Mouse (Mus musculus): ENCODE measurements around the gene Smg6. TPM values are rescaled to one million over a fixed set of nuclear protein-coding genes. Genes with fewer than 3 reads are reported as not detected.

Smg6 gene
- polyA plus RNA-seq, 1 experiment = 25.3 TPM

DNA sequence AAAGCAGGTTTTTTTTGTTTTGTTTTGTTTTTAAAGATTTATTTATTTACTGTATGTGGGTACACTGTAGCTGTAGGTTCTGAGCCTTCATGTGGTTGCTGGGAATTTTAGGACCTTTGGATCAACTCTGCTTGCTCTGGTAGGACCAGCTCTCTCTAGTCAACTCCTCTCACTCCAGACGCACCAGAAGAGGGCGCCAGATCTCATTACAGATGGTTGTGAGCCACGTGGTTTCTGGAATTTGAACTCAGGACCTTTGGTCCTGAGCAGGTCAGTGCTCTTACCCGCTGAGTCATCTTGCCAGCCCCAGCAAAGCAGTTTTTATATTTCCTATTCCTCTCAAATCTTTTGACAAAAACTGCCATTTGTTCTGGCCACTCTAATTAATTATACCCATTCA lies 1.5 kb upstream of the Smg6 start:
- no peak overlapping the region for H3K27ac ChIP-seq (ENCODE audit: insufficient read depth, low read length)
- H3K36me3 ChIP-seq (ENCODE audit: control insufficient read depth, insufficient read depth, low read length, poor library complexity, severe bottlenecking) = peaks cover 2% of the 10 kb centered on the region; the same call in 1 of the 2 replicates
- no peak overlapping the region for H3K4me3 ChIP-seq (ENCODE audit: low read depth, low read length)
- H3K4me1 ChIP-seq (ENCODE audit: control insufficient read depth, insufficient read depth, low read length) = no peaks in the 10 kb centered on the region
- H3K27me3 ChIP-seq (ENCODE audit: control insufficient read depth, insufficient read depth, low read length, poor library complexity, severe bottlenecking) = no peaks in the 10 kb centered on the region
- no peak for TF ChIP-seq POLR2A (IDR thresholded peaks at IDR 0.05; ENCODE audit: insufficient read depth, low read length)
- TF ChIP-seq CTCF (IDR thresholded peaks at IDR 0.05; ENCODE audit: low read depth, low read length) = peak; percentile 63
- TF ChIP-seq EP300 (IDR thresholded peaks at IDR 0.05; ENCODE audit: insufficient read depth, low read depth, low read length) = no peak
- H3K9me3 ChIP-seq (replicated peaks; ENCODE audit: control insufficient read depth, insufficient read depth, low read length, poor library complexity, severe bottlenecking) = no peaks in the 10 kb centered on the region
- no peak overlapping the region; the same call in 1 of the 2 replicates for H3K9ac ChIP-seq (ENCODE audit: low read depth, poor library complexity, severe bottlenecking)

DNA sequence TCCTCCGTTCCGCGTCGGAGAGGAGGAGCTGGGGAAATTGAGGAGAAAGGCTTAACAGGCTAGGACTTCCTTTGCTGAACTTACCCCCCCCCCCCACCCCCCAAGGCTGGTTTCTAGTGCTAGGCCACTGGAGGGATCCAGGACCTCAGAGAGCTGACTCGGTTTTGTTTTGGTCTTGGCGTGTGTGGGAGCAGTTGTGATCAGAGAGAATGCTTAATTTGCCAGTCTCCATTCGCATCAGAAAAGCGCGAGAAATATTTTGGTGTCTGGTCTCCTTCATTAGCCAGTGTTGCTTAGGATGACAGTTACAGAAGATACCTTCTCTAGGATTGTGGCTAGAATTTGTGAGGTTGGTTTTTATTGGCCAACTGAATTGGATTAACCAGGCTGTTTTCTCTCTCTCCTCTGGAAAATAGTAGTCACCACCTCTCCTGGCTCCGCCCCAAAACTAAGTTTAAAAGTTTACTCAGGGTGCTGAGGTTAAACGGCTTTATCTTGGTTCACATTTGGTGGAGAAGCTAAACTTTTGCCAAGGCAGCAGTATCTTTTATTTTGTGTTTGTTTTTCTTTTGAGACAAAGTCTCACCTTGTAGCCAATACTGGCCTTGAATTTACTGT lies 874 bp downstream of the Smg6 start:
- Histone ChIP-seq H3K36me3 (ENCODE audit: control insufficient read depth, insufficient read depth, low read length, poor library complexity, severe bottlenecking) (no peaks in the 10 kb centered on the region), H3K9ac (ENCODE audit: low read depth, poor library complexity, severe bottlenecking) (peak overlapping the region; percentile 75), H3K9me3 (replicated peaks; ENCODE audit: control insufficient read depth, insufficient read depth, low read length, poor library complexity, severe bottlenecking) (no peaks in the 10 kb centered on the region), H3K4me1 (ENCODE audit: control insufficient read depth, insufficient read depth, low read length) (no peaks in the 10 kb centered on the region), H3K4me3 (ENCODE audit: low read depth, low read length) (peak overlapping the region; percentile 79), H3K27me3 (ENCODE audit: control insufficient read depth, insufficient read depth, low read length, poor library complexity, severe bottlenecking) (no peaks in the 10 kb centered on the region), H3K27ac (ENCODE audit: insufficient read depth, low read length) (peak overlapping the region; percentile 52)
- TF ChIP-seq POLR2A (IDR thresholded peaks at IDR 0.05; ENCODE audit: insufficient read depth, low read length) (no peak), EP300 (IDR thresholded peaks at IDR 0.05; ENCODE audit: insufficient read depth, low read depth, low read length) (no peak), CTCF (IDR thresholded peaks at IDR 0.05; ENCODE audit: low read depth, low read length) (no peak)

DNA sequence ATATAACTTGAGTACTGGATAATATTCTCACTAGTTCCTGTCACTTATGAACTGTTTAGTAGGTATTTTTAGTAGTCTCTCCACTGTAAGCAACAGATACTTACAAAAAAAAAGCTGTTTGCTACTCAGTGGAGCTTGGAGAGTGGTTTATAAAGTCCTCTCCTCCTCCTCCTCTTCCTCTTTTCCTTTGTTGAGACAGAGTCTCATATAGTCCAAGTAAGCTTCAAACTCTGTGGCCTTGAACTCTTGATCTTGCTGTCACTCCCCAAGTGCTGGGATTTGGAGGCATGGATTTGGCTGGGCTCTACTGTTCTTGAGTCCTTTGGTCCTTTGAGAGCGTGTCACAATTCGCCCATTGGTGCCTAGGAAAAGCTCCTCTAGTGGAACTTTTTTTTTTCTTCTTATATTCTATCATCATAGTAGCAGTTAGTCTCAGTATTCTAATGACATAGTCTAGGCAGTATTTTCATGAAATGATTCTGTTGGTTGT lies 1.7 kb downstream of the Smg6 start:
- Histone ChIP-seq H3K9me3 (replicated peaks; ENCODE audit: control insufficient read depth, insufficient read depth, low read length, poor library complexity, severe bottlenecking) (no peaks in the 10 kb centered on the region), H3K4me1 (ENCODE audit: control insufficient read depth, insufficient read depth, low read length) (no peaks in the 10 kb centered on the region), H3K27ac (ENCODE audit: insufficient read depth, low read length) (no peak overlapping the region), H3K9ac (ENCODE audit: low read depth, poor library complexity, severe bottlenecking) (no peak overlapping the region), H3K4me3 (ENCODE audit: low read depth, low read length) (no peak overlapping the region), H3K27me3 (ENCODE audit: control insufficient read depth, insufficient read depth, low read length, poor library complexity, severe bottlenecking) (no peaks in the 10 kb centered on the region), H3K36me3 (ENCODE audit: control insufficient read depth, insufficient read depth, low read length, poor library complexity, severe bottlenecking) (0 out of 2 replicates have a peak, but pooled peaks cover 2% of the 10 kb centered on the region)
- TF ChIP-seq POLR2A (IDR thresholded peaks at IDR 0.05; ENCODE audit: insufficient read depth, low read length) (no peak), CTCF (IDR thresholded peaks at IDR 0.05; ENCODE audit: low read depth, low read length) (no peak), EP300 (IDR thresholded peaks at IDR 0.05; ENCODE audit: insufficient read depth, low read depth, low read length) (no peak)

DNA sequence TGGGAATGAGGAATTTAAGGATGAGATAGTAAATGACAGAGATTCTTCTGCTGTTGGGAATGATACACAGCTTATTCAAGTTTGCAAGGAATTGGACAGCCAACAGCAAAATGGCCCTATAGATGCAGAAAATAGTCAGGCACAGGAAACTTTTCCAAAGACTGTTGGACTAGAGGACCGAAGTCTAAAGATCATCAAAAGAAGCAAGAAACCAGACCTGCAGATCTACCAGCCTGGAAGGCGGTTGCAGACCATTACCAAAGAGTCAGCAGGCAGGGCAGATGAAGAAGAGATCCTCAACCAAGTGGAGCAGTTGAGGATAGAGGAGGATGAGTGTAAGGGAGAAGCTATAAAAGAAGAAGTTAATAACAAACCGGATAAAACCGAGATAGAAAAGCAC lies 3.5 kb downstream of the Smg6 start:
- H3K4me3 ChIP-seq (ENCODE audit: low read depth, low read length) = no peak overlapping the region
- TF ChIP-seq EP300 (IDR thresholded peaks at IDR 0.05; ENCODE audit: insufficient read depth, low read depth, low read length) = no peak
- no peak for TF ChIP-seq CTCF (IDR thresholded peaks at IDR 0.05; ENCODE audit: low read depth, low read length)
- TF ChIP-seq POLR2A (IDR thresholded peaks at IDR 0.05; ENCODE audit: insufficient read depth, low read length) = no peak
- H3K9me3 ChIP-seq (replicated peaks; ENCODE audit: control insufficient read depth, insufficient read depth, low read length, poor library complexity, severe bottlenecking) = no peaks in the 10 kb centered on the region
- peaks cover 13% of the 10 kb centered on the region for H3K36me3 ChIP-seq (ENCODE audit: control insufficient read depth, insufficient read depth, low read length, poor library complexity, severe bottlenecking)
- H3K9ac ChIP-seq (ENCODE audit: low read depth, poor library complexity, severe bottlenecking) = no peak overlapping the region
- no peaks in the 10 kb centered on the region for H3K4me1 ChIP-seq (ENCODE audit: control insufficient read depth, insufficient read depth, low read length)
- no peak overlapping the region for H3K27ac ChIP-seq (ENCODE audit: insufficient read depth, low read length)
- H3K27me3 ChIP-seq (ENCODE audit: control insufficient read depth, insufficient read depth, low read length, poor library complexity, severe bottlenecking) = no peaks in the 10 kb centered on the region

DNA sequence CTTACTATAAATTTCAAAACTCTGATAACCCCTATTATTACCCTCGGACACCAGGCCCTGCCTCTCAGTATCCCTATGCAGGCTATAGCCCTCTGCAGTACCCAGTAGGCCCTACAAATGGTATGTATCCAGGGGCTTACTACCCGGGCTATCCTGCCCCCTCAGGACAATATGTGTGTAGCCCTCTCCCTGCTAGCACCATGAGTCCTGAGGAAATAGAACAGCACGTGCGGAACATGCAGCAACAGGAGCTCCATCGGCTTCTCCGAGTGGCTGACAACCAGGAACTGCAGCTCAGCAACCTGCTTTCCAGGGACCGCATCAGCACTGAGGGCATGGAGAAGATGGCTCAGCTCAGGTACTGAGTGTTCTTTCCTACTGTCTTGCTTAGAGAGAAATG lies 4.8 kb downstream of the Smg6 start:
- TF ChIP-seq EP300 (IDR thresholded peaks at IDR 0.05; ENCODE audit: insufficient read depth, low read depth, low read length) = no peak
- TF ChIP-seq CTCF (IDR thresholded peaks at IDR 0.05; ENCODE audit: low read depth, low read length) = no peak
- no peak for TF ChIP-seq POLR2A (IDR thresholded peaks at IDR 0.05; ENCODE audit: insufficient read depth, low read length)
- Histone ChIP-seq H3K36me3 (ENCODE audit: control insufficient read depth, insufficient read depth, low read length, poor library complexity, severe bottlenecking) (peaks cover 20% of the 10 kb centered on the region), H3K27me3 (ENCODE audit: control insufficient read depth, insufficient read depth, low read length, poor library complexity, severe bottlenecking) (no peaks in the 10 kb centered on the region)

DNA sequence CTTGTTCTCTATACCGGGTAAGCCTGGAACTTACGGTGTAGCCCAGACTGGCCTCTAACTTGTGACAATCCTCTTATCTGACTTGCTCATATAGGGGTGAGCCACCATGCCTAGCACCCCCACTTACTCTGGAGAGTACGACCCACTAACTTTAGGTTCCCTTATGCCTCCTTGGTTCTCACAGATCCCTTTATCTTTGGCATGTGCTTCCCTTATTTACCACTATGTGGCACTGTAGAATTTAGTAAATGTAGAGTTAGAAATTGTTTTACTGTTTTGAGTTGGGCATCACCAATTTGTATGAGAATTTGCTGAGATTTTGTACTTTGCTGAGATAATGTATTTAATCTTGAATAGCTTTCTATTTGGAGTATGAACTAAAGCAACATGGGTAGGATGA lies 20.7 kb downstream of the Smg6 start:
- Histone ChIP-seq H3K36me3 (ENCODE audit: control insufficient read depth, insufficient read depth, low read length, poor library complexity, severe bottlenecking) (peaks cover 12% of the 10 kb centered on the region), H3K27me3 (ENCODE audit: control insufficient read depth, insufficient read depth, low read length, poor library complexity, severe bottlenecking) (no peaks in the 10 kb centered on the region), H3K4me1 (ENCODE audit: control insufficient read depth, insufficient read depth, low read length) (no peaks in the 10 kb centered on the region), H3K27ac (ENCODE audit: insufficient read depth, low read length) (no peak overlapping the region), H3K9me3 (replicated peaks; ENCODE audit: control insufficient read depth, insufficient read depth, low read length, poor library complexity, severe bottlenecking) (no peaks in the 10 kb centered on the region), H3K9ac (ENCODE audit: low read depth, poor library complexity, severe bottlenecking) (no peak overlapping the region), H3K4me3 (ENCODE audit: low read depth, low read length) (no peak overlapping the region)
- TF ChIP-seq CTCF (IDR thresholded peaks at IDR 0.05; ENCODE audit: low read depth, low read length) (no peak), EP300 (IDR thresholded peaks at IDR 0.05; ENCODE audit: insufficient read depth, low read depth, low read length) (no peak), POLR2A (IDR thresholded peaks at IDR 0.05; ENCODE audit: insufficient read depth, low read length) (no peak)

More for the DNA sequence above, 4.8 kb downstream of the Smg6 start:
- no peaks in the 10 kb centered on the region for H3K9me3 ChIP-seq (replicated peaks; ENCODE audit: control insufficient read depth, insufficient read depth, low read length, poor library complexity, severe bottlenecking)
- no peaks in the 10 kb centered on the region for H3K4me1 ChIP-seq (ENCODE audit: control insufficient read depth, insufficient read depth, low read length)
- H3K27ac ChIP-seq (ENCODE audit: insufficient read depth, low read length) = no peak overlapping the region
- no peak overlapping the region for H3K9ac ChIP-seq (ENCODE audit: low read depth, poor library complexity, severe bottlenecking)
- H3K4me3 ChIP-seq (ENCODE audit: low read depth, low read length) = no peak overlapping the region

Data from ES-Bruce4 (cell line).